Mouse (Mus musculus): ENCODE data around the gene Olfr1259. TPM values are rescaled to one million over a fixed set of nuclear protein-coding genes. Genes with fewer than 3 reads are reported as not detected.
"Not testable (repeated sequence)": the region's sequence is repeated elsewhere in the genome, so short reads cannot be mapped to it uniquely, and the experiment has no call there.

The Olfr1259 gene
- not detected in 2 replicates for polyA plus RNA-seq (2012; rRNA removed)

GRCm38 (mm10) chr2:89948564-89948963, at the start of gene Olfr1259:
TSS of gene Olfr1259 (minus strand) at chr2:89948664.
- no peak for TF ChIP-seq CTCF (IDR thresholded peaks at IDR 0.05; ENCODE audit: borderline replicate concordance, extremely low read depth, insufficient read depth, insufficient read length)
- no peak for TF ChIP-seq POLR2A (IDR thresholded peaks at IDR 0.05; ENCODE audit: borderline replicate concordance, extremely low read depth, insufficient read depth, insufficient read length, poor library complexity, severe bottlenecking)
- no peak for DNase-seq (ENCODE audit: low read depth)

- no peak for DNase-seq (ENCODE audit: low read depth)
- TF ChIP-seq POLR2A (IDR thresholded peaks at IDR 0.05; ENCODE audit: borderline replicate concordance, extremely low read depth, insufficient read depth, insufficient read length, poor library complexity, severe bottlenecking) (no peak), CTCF (IDR thresholded peaks at IDR 0.05; ENCODE audit: borderline replicate concordance, extremely low read depth, insufficient read depth, insufficient read length) (no peak)
Measured at GRCm38 (mm10) chr2:89990921-89991320, 42.5 kb upstream of the Olfr1259 start, which contains the start of gene Olfr1261. TSS of gene Olfr1261 (plus strand) at chr2:89991221.

GRCm38 (mm10) chr2:89977709-89978108, 29.2 kb upstream of the Olfr1259 start:
- no peak for DNase-seq (ENCODE audit: low read depth)
- TF ChIP-seq POLR2A (IDR thresholded peaks at IDR 0.05; ENCODE audit: borderline replicate concordance, extremely low read depth, insufficient read depth, insufficient read length, poor library complexity, severe bottlenecking) (no peak), CTCF (IDR thresholded peaks at IDR 0.05; ENCODE audit: borderline replicate concordance, extremely low read depth, insufficient read depth, insufficient read length) (no peak)

GRCm38 (mm10) chr2:89974184-89974583, 25.7 kb upstream of the Olfr1259 start, which contains the start of gene Olfr1260:
TSS of gene Olfr1260 (plus strand) at chr2:89974340.
- peak; percentile 29 for DNase-seq (ENCODE audit: low read depth)

GRCm38 (mm10) chr2:89927009-89927408, 21.5 kb downstream of the Olfr1259 start, which contains the start of gene Olfr1258:
TSS of gene Olfr1258 (plus strand) at chr2:89927309.
- TF ChIP-seq CTCF (IDR thresholded peaks at IDR 0.05; ENCODE audit: borderline replicate concordance, extremely low read depth, insufficient read depth, insufficient read length): no peak
- TF ChIP-seq POLR2A (IDR thresholded peaks at IDR 0.05; ENCODE audit: borderline replicate concordance, extremely low read depth, insufficient read depth, insufficient read length, poor library complexity, severe bottlenecking): no peak
- DNase-seq (ENCODE audit: low read depth): no peak

More at GRCm38 (mm10) chr2:89974184-89974583, 25.7 kb upstream of the Olfr1259 start, which contains the start of gene Olfr1260:
- no peak for TF ChIP-seq POLR2A (IDR thresholded peaks at IDR 0.05; ENCODE audit: borderline replicate concordance, extremely low read depth, insufficient read depth, insufficient read length, poor library complexity, severe bottlenecking)
- TF ChIP-seq CTCF (IDR thresholded peaks at IDR 0.05; ENCODE audit: borderline replicate concordance, extremely low read depth, insufficient read depth, insufficient read length): no peak

GRCm38 (mm10) chr2:89912616-89913015, 35.8 kb downstream of the Olfr1259 start:
- DNase-seq (ENCODE audit: low read depth): not testable (repeated sequence)

Other genes starting within 250 kb of the Olfr1259 start
- not detected in 2 replicates for gene Olfr1252, start 223.7 kb downstream of the Olfr1259 start, polyA plus RNA-seq (2012; rRNA removed)
- gene Olfr1253, start 191.6 kb downstream of the Olfr1259 start, polyA plus RNA-seq (2012; rRNA removed): not detected in 2 replicates
- not detected in 2 replicates for gene Olfr1254, start 155.0 kb downstream of the Olfr1259 start, polyA plus RNA-seq (2012; rRNA removed)
- not detected in 2 replicates for gene Olfr1255, start 136.6 kb downstream of the Olfr1259 start, polyA plus RNA-seq (2012; rRNA removed)
- not detected in 2 replicates for gene Olfr1256, start 107.1 kb downstream of the Olfr1259 start, polyA plus RNA-seq (2012; rRNA removed)
- 0.07 and 0.13 TPM in 2 replicates for gene Olfr48, start 100.5 kb downstream of the Olfr1259 start, polyA plus RNA-seq (2012; rRNA removed)
- gene Olfr1257, start 70.2 kb downstream of the Olfr1259 start, polyA plus RNA-seq (2012; rRNA removed): not detected in 2 replicates
- gene Olfr1258, start 21.4 kb downstream of the Olfr1259 start, polyA plus RNA-seq (2012; rRNA removed): not detected in 2 replicates
- not detected in 2 replicates for gene Olfr1260, start 25.7 kb upstream of the Olfr1259 start, polyA plus RNA-seq (2012; rRNA removed)
- not detected in 2 replicates for gene Olfr1261, start 42.6 kb upstream of the Olfr1259 start, polyA plus RNA-seq (2012; rRNA removed)
- not detected in 2 replicates for gene Olfr1262, start 51.5 kb upstream of the Olfr1259 start, polyA plus RNA-seq (2012; rRNA removed)
- gene Olfr1263, start 63.5 kb upstream of the Olfr1259 start, polyA plus RNA-seq (2012; rRNA removed): not detected in 2 replicates
- not detected in 2 replicates for gene Olfr1264, start 76.9 kb upstream of the Olfr1259 start, polyA plus RNA-seq (2012; rRNA removed)
- gene Olfr1265, start 86.7 kb upstream of the Olfr1259 start, polyA plus RNA-seq (2012; rRNA removed): not detected in 2 replicates
- not detected in 2 replicates for gene Olfr140, start 114.9 kb upstream of the Olfr1259 start, polyA plus RNA-seq (2012; rRNA removed)
- not detected in 2 replicates for gene Olfr1269, start 172.7 kb upstream of the Olfr1259 start, polyA plus RNA-seq (2012; rRNA removed)
- gene Olfr32, start 193.6 kb upstream of the Olfr1259 start, polyA plus RNA-seq (2012; rRNA removed): not detected in 2 replicates
- gene Olfr1270, start 204.4 kb upstream of the Olfr1259 start, polyA plus RNA-seq (2012; rRNA removed): not detected in 2 replicates

Data from brain, embryonic 14.5 days (tissue).